Mouse (Mus musculus): Measurements from ENCODE around the gene Lrrc26.

The Lrrc26 gene

GRCm38 (mm10) chr2:25338303-25338702 is 48.6 kb downstream of the Lrrc26 start:
- no peak for DNase-seq (ENCODE audit: low read depth in 2 of 2, low spot score in 2 of 2)
